Mouse (Mus musculus) erythroblast, embryonic 14.5 days (primary cell): ENCODE results near the gene Ak5.

Experiments used
- GATA1 ChIP-seq: IDR thresholded peaks from 2 replicates; pipeline ENCODE4 v1.6.1; 2012; ENCODE audit warnings: low read length, inconsistent platforms, mixed read lengths
- TAL1 ChIP-seq: IDR thresholded peaks from 3 replicates; pipeline ENCODE4 v1.6.1; 2012; ENCODE audit warnings: low read length, inconsistent platforms, mixed read lengths

DNA sequence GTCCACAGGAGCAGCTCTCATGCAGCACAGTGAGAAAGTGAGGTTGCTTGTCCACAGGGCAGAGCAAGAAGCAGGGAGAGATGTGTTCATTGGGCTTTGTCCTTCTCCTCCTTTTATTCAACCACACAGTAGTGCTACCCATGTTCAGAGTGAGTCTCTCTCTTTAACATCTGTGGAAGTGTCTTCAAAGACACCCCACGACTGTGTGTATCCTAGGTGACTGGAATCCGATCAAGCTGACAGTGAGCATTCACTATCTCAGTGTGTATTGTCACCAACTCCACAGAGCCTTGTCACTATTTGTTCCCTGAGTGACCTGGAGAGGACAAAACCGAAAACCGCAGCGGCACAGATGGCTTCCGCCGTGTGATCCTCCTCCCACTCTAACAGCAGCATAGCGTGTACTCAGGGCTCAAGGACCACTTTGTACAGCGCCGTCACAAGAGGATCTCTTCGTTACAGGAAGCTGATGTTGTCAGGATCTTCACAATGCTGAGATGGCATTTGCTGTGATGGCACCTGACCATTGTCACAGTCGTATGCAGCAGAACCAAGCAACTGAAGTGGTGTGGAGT, 159.7 kb downstream of the Ak5 start:
- no peak for TF ChIP-seq GATA1
- TF ChIP-seq TAL1 = no peak
